Mouse (Mus musculus): ENCODE measurements around the gene 2010111I01Rik.

Gene 2010111I01Rik

GRCm38 (mm10) chr13:63117495-63118184, 152.9 kb downstream of the 2010111I01Rik start:
- no peak for DNase-seq

GRCm38 (mm10) chr13:63118682-63119081, 154.0 kb downstream of the 2010111I01Rik start:
- no peak for DNase-seq

- DNase-seq = no peak
Measured at GRCm38 (mm10) chr13:63120296-63120695, 155.6 kb downstream of the 2010111I01Rik start.

- no peak for DNase-seq
Measured at GRCm38 (mm10) chr13:63121747-63122146, 157.1 kb downstream of the 2010111I01Rik start.

- DNase-seq = no peak
Measured at GRCm38 (mm10) chr13:63126206-63126605, 161.5 kb downstream of the 2010111I01Rik start.

- no peak for DNase-seq
Measured at GRCm38 (mm10) chr13:63127516-63127915, 162.8 kb downstream of the 2010111I01Rik start.

- DNase-seq = no peak
Measured at GRCm38 (mm10) chr13:63134879-63135421, 170.3 kb downstream of the 2010111I01Rik start.

- DNase-seq = no peak
Measured at GRCm38 (mm10) chr13:63135994-63136393, 171.3 kb downstream of the 2010111I01Rik start.

GRCm38 (mm10) chr13:63136775-63137174, 172.1 kb downstream of the 2010111I01Rik start:
- no peak for DNase-seq

- no peak for DNase-seq
Measured at GRCm38 (mm10) chr13:63138376-63139048, 173.8 kb downstream of the 2010111I01Rik start.

- no peak for DNase-seq
Measured at GRCm38 (mm10) chr13:63139463-63140226, 175.0 kb downstream of the 2010111I01Rik start.

- DNase-seq = no peak
Measured at GRCm38 (mm10) chr13:63140784-63141183, 176.1 kb downstream of the 2010111I01Rik start.

GRCm38 (mm10) chr13:63141275-63141674, 176.6 kb downstream of the 2010111I01Rik start:
- DNase-seq = no peak

- no peak for DNase-seq
Measured at GRCm38 (mm10) chr13:63146604-63147188, 182.0 kb downstream of the 2010111I01Rik start.

GRCm38 (mm10) chr13:63148157-63148556, 183.5 kb downstream of the 2010111I01Rik start:
- DNase-seq = no peak

- no peak for DNase-seq
Measured at GRCm38 (mm10) chr13:63150470-63151020, 185.9 kb downstream of the 2010111I01Rik start.

GRCm38 (mm10) chr13:63151028-63151738, 186.5 kb downstream of the 2010111I01Rik start:
- DNase-seq = no peak

- DNase-seq = no peak
Measured at GRCm38 (mm10) chr13:63152498-63152897, 187.8 kb downstream of the 2010111I01Rik start.

GRCm38 (mm10) chr13:63153397-63153796, 188.7 kb downstream of the 2010111I01Rik start:
- DNase-seq = no peak

GRCm38 (mm10) chr13:63154851-63155571, 190.3 kb downstream of the 2010111I01Rik start:
- peak; percentile 32 to 34 for DNase-seq

GRCm38 (mm10) chr13:63156264-63156663, 191.6 kb downstream of the 2010111I01Rik start:
- DNase-seq = no peak
